Mouse (Mus musculus) testis, adult 2 months (tissue): ENCODE measurements around the gene Gm2115. TPM values are rescaled to one million over a fixed set of nuclear protein-coding genes. Genes with fewer than 3 reads are reported as not detected.

Source experiments
- H3K27ac ChIP-seq: fragments of 200-500 bp; 2 replicates; pipeline ENCODE4 v1.5.1; 2012; ENCODE audit warnings: low read depth, low read length; ENCODE audit not compliant: control insufficient read depth, insufficient read depth
- H3K27me3 ChIP-seq: fragments of 200-500 bp; 2 replicates; pipeline ENCODE4 v1.6.1; 2012; ENCODE audit warnings: mild to moderate bottlenecking, low read length, moderate library complexity; ENCODE audit not compliant: control insufficient read depth, insufficient read depth
- H3K36me3 ChIP-seq: fragments of 200-500 bp; 2 replicates; pipeline ENCODE4 v1.6.1; 2012; ENCODE audit warnings: mild to moderate bottlenecking, low read length; ENCODE audit not compliant: control insufficient read depth, insufficient read depth
- H3K4me1 ChIP-seq: fragments of 200-500 bp; 2 replicates; pipeline ENCODE4 v1.6.1; 2012; ENCODE audit warnings: low read length; ENCODE audit not compliant: control insufficient read depth, insufficient read depth
- H3K4me3 ChIP-seq: fragments of 200-500 bp; 2 replicates; pipeline ENCODE4 v1.5.1; 2012; ENCODE audit warnings: low read depth, mild to moderate bottlenecking, low read length, moderate library complexity, mixed read lengths; ENCODE audit not compliant: control insufficient read depth
- CTCF ChIP-seq: fragments of 200-500 bp; IDR thresholded peaks from 2 replicates; pipeline ENCODE4 v1.5.1; 2012; ENCODE audit warnings: low read depth, mild to moderate bottlenecking, inconsistent platforms, low read length, moderate library complexity; ENCODE audit not compliant: control insufficient read depth, insufficient read depth, insufficient replicate concordance
- POLR2A ChIP-seq: fragments of 200-500 bp; IDR thresholded peaks from 2 replicates; pipeline ENCODE4 v1.6.1; 2012; ENCODE audit warnings: low read depth, mild to moderate bottlenecking, inconsistent platforms, low read length, moderate library complexity; ENCODE audit not compliant: control insufficient read depth
- polyA plus RNA-seq: library from polyadenylated mRNA; depleted of rRNA; stranded (reverse); fragments of >200 nt; gene quantifications from 2 replicates; pipeline ENCODE4 v1.2.3, GENCODE M21; 2012

Gm2115 gene
- polyA plus RNA-seq, 1 experiment, result not detected

GRCm38 (mm10) chr7:84560500-84560899, 31.7 kb downstream of the Gm2115 start:
- Histone ChIP-seq H3K4me1 (no peaks in the 10 kb centered on the region), H3K27me3 (no peaks in the 10 kb centered on the region), H3K36me3 (no peaks in the 10 kb centered on the region), H3K4me3 (no peak overlapping the region), H3K27ac (no peak overlapping the region)
- TF ChIP-seq CTCF (no peak), POLR2A (no peak)

GRCm38 (mm10) chr7:84564236-84564635, 35.5 kb downstream of the Gm2115 start:
- Histone ChIP-seq H3K27me3 (no peaks in the 10 kb centered on the region), H3K27ac (no peak overlapping the region), H3K36me3 (no peaks in the 10 kb centered on the region), H3K4me1 (no peaks in the 10 kb centered on the region), H3K4me3 (no peak overlapping the region)
- TF ChIP-seq POLR2A, result no peak
- no peak for TF ChIP-seq CTCF

- Histone ChIP-seq H3K36me3 (no peaks in the 10 kb centered on the region), H3K4me3 (no peak overlapping the region), H3K27me3 (no peaks in the 10 kb centered on the region), H3K4me1 (no peaks in the 10 kb centered on the region), H3K27ac (no peak overlapping the region)
- TF ChIP-seq POLR2A (no peak), CTCF (no peak)
Measured at GRCm38 (mm10) chr7:84566200-84566599, 37.4 kb downstream of the Gm2115 start.

GRCm38 (mm10) chr7:84577034-84577433, 48.3 kb downstream of the Gm2115 start:
- Histone ChIP-seq H3K27me3 (no peaks in the 10 kb centered on the region), H3K27ac (no peak overlapping the region), H3K36me3 (no peaks in the 10 kb centered on the region), H3K4me3 (no peak overlapping the region), H3K4me1 (no peaks in the 10 kb centered on the region)
- no peak for TF ChIP-seq CTCF

GRCm38 (mm10) chr7:84578841-84579240, 50.1 kb downstream of the Gm2115 start:
- H3K27me3 ChIP-seq, result no peaks in the 10 kb centered on the region
- no peaks in the 10 kb centered on the region for H3K36me3 ChIP-seq
- H3K4me3 ChIP-seq, result no peak overlapping the region

GRCm38 (mm10) chr7:84579769-84580168, 51.0 kb downstream of the Gm2115 start:
- Histone ChIP-seq H3K4me1 (no peaks in the 10 kb centered on the region), H3K4me3 (no peak overlapping the region), H3K36me3 (no peaks in the 10 kb centered on the region), H3K27me3 (no peaks in the 10 kb centered on the region), H3K27ac (no peak overlapping the region)
- TF ChIP-seq CTCF (no peak), POLR2A (no peak)

More at GRCm38 (mm10) chr7:84578841-84579240, 50.1 kb downstream of the Gm2115 start:
- H3K4me1 ChIP-seq, result no peaks in the 10 kb centered on the region
- H3K27ac ChIP-seq, result no peak overlapping the region
- TF ChIP-seq CTCF (no peak), POLR2A (no peak)

GRCm38 (mm10) chr7:84585086-84585485, 56.3 kb downstream of the Gm2115 start:
- Histone ChIP-seq H3K4me3 (no peak overlapping the region), H3K27ac (no peak overlapping the region), H3K4me1 (no peaks in the 10 kb centered on the region), H3K36me3 (no peaks in the 10 kb centered on the region), H3K27me3 (no peaks in the 10 kb centered on the region)
- no peak for TF ChIP-seq CTCF
- TF ChIP-seq POLR2A, result no peak
